Mouse (Mus musculus) neural tube, embryonic 13.5 days (tissue): Measurements from ENCODE around the gene Sorl1. TPM values are rescaled to one million over a fixed set of nuclear protein-coding genes. Genes with fewer than 3 reads are reported as not detected.
A peak's percentile ranks its signal among the peaks of the same experiment; 100 is the strongest.

Source experiments
- ATAC-seq: fragments of 200-750 bp; cut with Nextera tagmentation; 2 replicates; pipeline ENCODE4 v1.8.0; 2017; ENCODE audit warnings: low read depth, mild to moderate bottlenecking, moderate TSS enrichment, moderate library complexity
- H3K27ac ChIP-seq: fragments of 300-500 bp; sonication (generic); replicated peaks from 2 replicates; pipeline ENCODE4 v1.5.1; 2015; ENCODE audit warnings: moderate library complexity, mild to moderate bottlenecking, inconsistent platforms
- H3K27me3 ChIP-seq: fragments of 300-500 bp; sonication (generic); 2 replicates; pipeline ENCODE4 v1.6.1; 2015; ENCODE audit warnings: mild to moderate bottlenecking, inconsistent platforms
- H3K36me3 ChIP-seq: fragments of 300-500 bp; sonication (generic); 2 replicates; pipeline ENCODE4 v1.6.1; 2015; ENCODE audit warnings: mild to moderate bottlenecking, inconsistent platforms
- H3K4me1 ChIP-seq: fragments of 300-500 bp; sonication (generic); replicated peaks from 2 replicates; pipeline ENCODE4 v1.6.1; 2015; ENCODE audit warnings: inconsistent platforms
- H3K4me2 ChIP-seq: fragments of 300-500 bp; sonication (generic); 2 replicates; pipeline ENCODE4 v1.6.1; 2015; ENCODE audit warnings: inconsistent platforms, mild to moderate bottlenecking, moderate library complexity
- H3K4me3 ChIP-seq: fragments of 300-500 bp; sonication (generic); 2 replicates; pipeline ENCODE4 v1.5.1; 2015; ENCODE audit warnings: mild to moderate bottlenecking, inconsistent platforms
- H3K9ac ChIP-seq: fragments of 300-500 bp; sonication (generic); 2 replicates; pipeline ENCODE4 v1.6.1; 2015; ENCODE audit warnings: moderate library complexity, mild to moderate bottlenecking, inconsistent platforms
- H3K9me3 ChIP-seq: fragments of 300-500 bp; sonication (generic); 2 replicates; pipeline ENCODE4 v1.6.1; 2016; ENCODE audit warnings: inconsistent platforms
- WGBS: fragments of 180-500 bp; shearing (Covaris S2); methylation state at CpG from one replicate; pipeline ENCODE4 v1.1.7; 2015; 5-methylcytosine and 5-hydroxymethylcytosine counted together
- polyA plus RNA-seq: library from polyadenylated mRNA; unstranded; fragments of >200 nt; fragmentation: Nextera tagmentation; extraction: Ambion mirVana; gene quantifications from 2 replicates; pipeline ENCODE4 v1.2.1, GENCODE M21; 2015

Gene Sorl1
- polyA plus RNA-seq, 1 experiment from 2014 or later = 12.7 TPM

DNA sequence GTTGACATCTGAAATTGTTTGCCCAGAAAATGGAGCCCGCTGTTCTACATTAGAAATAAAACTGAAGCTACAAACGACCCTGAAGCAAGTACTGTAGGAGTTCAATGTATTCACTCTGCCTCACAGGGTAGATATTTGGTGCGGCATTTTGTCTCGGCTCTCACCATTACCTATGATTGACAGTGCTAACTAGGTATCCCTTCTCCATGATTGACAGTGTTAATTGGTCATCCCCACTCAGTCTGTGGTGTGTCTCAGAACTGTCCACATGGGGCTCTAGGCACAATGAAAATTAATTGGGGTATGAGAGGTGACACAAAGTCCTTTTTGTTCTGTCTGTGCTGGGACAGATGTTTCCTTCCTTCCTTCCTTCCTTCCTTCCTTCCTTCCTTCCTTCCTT lies 23.9 kb upstream of the Sorl1 start:
- Histone ChIP-seq H3K4me2 (no peak overlapping the region), H3K27ac (no peak overlapping the region), H3K4me1 (peaks cover 7% of the 10 kb centered on the region), H3K9ac (no peak overlapping the region), H3K9me3 (peaks cover 9% of the 10 kb centered on the region; the same call in 1 of the 2 replicates), H3K36me3 (no peaks in the 10 kb centered on the region), H3K4me3 (no peak overlapping the region), H3K27me3 (no peaks in the 10 kb centered on the region)
- WGBS = 81% methylated on average over 4 of the region's 4 CpGs
- ATAC-seq = no peak

DNA sequence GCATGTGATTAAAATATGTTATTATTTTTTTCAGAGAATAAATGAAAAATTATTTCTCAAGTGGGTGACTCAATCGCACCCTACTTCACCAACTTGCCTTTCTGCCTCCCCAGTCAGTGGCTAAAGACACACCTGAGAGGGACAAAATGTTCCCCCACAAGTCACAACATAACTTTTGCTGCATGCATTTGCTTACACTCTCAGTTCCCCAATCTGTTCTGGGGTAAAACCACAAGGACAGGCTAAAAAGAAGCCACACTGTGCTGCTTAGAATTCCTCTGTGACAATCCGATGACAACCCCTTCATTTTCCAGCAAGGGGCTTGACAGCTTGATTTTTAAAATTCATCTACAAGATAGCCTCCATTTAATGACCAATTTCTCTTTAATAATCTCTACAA lies 22.4 kb upstream of the Sorl1 start:
- Histone ChIP-seq H3K4me1 (peaks cover 8% of the 10 kb centered on the region), H3K9ac (no peak overlapping the region), H3K36me3 (no peaks in the 10 kb centered on the region), H3K27ac (no peak overlapping the region), H3K27me3 (no peaks in the 10 kb centered on the region), H3K9me3 (peaks cover 9% of the 10 kb centered on the region; the same call in 1 of the 2 replicates), H3K4me2 (no peak overlapping the region), H3K4me3 (no peak overlapping the region)
- ATAC-seq = no peak
- 87% methylated on average over 2 of the region's 2 CpGs for WGBS

DNA sequence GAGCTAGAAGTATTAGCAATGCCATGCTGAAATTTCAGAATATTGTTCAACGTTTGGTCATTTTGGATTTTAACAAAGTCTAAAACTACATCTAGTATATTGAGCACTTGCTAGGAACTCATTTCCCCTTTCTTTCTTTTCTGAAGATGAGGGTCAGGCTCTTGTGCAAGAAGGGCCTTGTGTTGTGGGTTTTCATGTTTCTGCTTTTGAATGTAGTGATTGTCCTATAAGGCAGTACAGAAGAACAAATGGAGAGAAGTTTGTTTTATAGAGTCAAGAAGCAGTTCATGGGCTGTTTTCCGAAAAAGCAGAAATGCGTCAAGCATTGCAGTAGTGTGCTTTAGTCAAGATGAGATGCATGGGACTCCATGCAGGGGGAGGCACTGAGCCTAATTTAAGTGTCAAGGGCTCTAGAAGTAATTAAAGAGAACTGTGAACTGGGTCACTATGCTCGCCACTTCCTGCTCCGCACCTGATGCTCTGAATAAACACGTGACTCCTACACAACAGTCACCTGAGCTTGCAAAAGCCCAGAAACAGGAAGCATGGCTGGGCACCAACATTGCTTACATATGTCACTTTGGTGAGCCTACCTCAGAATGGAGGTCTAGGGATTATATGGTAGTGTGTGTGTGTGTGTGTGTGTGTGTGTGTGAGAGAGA lies 17.6 kb upstream of the Sorl1 start:
- Histone ChIP-seq H3K36me3 (no peaks in the 10 kb centered on the region), H3K4me2 (no peak overlapping the region), H3K27me3 (no peaks in the 10 kb centered on the region), H3K9ac (no peak overlapping the region), H3K9me3 (peaks cover 9% of the 10 kb centered on the region; the same call in 1 of the 2 replicates), H3K27ac (no peak overlapping the region), H3K4me1 (peaks cover 8% of the 10 kb centered on the region), H3K4me3 (no peak overlapping the region)
- no peak for ATAC-seq
- WGBS = 86% methylated on average over 6 of the region's 6 CpGs

DNA sequence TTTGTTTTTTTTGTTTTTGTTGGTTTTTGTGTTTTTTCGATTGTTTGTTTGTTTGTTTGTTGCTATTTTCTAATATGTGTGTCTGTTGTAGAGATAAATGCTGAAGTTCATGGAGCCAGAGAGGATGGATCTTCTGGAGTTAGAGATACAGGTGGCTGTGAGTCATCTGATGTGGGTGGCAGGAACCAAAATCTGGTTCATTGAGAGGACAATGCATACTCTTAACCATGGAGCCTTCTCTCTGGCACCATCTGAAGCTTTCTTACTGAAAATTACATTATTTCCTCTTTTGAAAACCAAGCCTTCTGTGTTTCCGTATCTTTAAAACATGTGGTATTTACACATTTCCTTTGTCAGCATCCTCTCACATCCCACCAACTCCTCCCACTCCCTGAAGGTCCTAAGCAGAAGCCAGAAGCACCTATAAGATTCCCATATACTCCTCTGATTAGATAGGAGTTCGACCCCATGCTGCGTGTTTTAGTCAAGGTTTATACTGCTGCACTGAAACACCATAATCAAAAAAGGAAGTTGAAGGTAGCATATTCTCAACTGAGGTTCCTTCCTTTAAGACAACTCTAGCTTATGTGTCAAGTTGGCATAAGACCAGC lies 14.3 kb upstream of the Sorl1 start:
- Histone ChIP-seq H3K9ac (no peak overlapping the region), H3K4me2 (no peak overlapping the region), H3K27ac (no peak overlapping the region), H3K36me3 (no peaks in the 10 kb centered on the region), H3K27me3 (no peaks in the 10 kb centered on the region), H3K9me3 (no peaks in the 10 kb centered on the region), H3K4me1 (peaks cover 4% of the 10 kb centered on the region), H3K4me3 (no peak overlapping the region)
- WGBS = 90% methylated on average over 4 of the region's 4 CpGs
- ATAC-seq = no peak

DNA sequence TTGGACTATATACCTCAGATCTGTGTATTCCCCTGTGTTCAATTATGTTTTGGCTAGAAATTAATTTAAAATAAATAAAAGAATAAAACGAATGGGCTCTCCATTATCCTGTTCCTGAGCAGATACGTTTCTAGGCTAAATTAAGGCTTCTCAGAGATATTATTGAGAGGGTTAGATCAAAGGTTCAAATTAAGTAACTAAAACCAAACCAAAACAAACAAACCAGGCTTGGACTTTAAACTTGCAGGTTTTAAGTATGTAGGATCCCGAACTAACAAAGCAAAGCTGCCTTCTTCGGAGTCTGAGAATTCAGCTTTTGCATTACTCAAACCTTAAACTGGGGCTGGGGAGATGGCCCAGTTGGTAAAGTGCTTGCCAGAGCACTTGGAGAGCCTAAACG lies 13.5 kb upstream of the Sorl1 start:
- 81% methylated on average over 5 of the region's 5 CpGs for WGBS

DNA sequence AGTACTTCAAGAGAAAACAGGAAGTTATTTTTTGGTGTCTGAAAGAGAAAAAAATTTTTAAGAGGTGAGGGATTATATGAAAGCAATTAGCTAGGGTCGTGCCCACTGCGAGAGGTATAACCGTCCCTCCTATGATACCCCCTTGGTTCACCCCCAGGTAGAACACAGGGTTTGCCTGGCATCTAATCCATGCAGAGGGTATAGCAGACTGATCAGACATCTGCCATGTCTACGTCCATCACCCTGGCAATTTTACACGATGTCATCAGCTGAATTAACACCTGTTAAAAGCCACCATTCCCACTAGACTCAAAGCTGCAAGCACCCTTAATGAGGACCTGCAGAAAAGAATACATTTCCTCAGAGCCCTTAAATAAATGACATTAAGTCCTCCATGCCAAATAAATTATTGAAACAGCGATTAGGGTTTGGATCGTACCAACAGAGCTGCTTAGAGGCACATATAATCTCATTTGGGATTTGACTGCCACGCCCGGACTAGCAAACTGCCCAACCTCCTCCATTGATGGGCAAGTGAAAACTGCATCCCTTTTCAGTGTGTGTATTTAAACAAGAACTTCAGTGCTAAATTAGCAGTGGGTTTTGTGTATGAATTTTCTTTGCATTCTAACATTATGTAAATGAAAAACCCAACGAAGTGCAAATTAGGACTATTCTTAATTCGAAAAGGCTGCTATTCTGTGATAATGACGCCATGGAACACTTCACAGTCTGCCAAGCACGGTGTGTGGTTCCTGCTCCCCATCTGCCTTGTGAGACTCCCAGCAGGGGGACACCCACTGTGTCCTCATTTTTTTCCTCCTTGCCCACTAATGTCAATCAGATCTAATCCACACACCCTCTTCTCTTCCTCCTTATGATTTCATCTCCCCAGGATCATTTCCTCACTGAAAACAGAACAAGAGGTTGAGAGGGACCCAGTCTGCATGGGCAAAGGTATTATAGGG lies 7.0 kb upstream of the Sorl1 start:
- Histone ChIP-seq H3K9me3 (no peaks in the 10 kb centered on the region), H3K4me3 (no peak overlapping the region), H3K36me3 (no peaks in the 10 kb centered on the region), H3K4me1 (no peaks in the 10 kb centered on the region; the same call in 1 of the 2 replicates), H3K27ac (0 out of 2 replicates have a peak overlapping the region, but pooled peaks have one; percentile 11), H3K27me3 (no peaks in the 10 kb centered on the region), H3K4me2 (no peak overlapping the region), H3K9ac (no peak overlapping the region)
- 61% methylated on average over 13 of the region's 13 CpGs for WGBS
- ATAC-seq = no peak

More for the DNA sequence above, 13.5 kb upstream of the Sorl1 start:
- no peaks in the 10 kb centered on the region for H3K27me3 ChIP-seq
- ATAC-seq = no peak
- no peak overlapping the region for H3K9ac ChIP-seq
- H3K4me1 ChIP-seq = no peaks in the 10 kb centered on the region
- H3K36me3 ChIP-seq = no peaks in the 10 kb centered on the region
- H3K4me2 ChIP-seq = no peak overlapping the region
- H3K9me3 ChIP-seq = no peaks in the 10 kb centered on the region
- no peak overlapping the region for H3K4me3 ChIP-seq
- H3K27ac ChIP-seq = no peak overlapping the region

DNA sequence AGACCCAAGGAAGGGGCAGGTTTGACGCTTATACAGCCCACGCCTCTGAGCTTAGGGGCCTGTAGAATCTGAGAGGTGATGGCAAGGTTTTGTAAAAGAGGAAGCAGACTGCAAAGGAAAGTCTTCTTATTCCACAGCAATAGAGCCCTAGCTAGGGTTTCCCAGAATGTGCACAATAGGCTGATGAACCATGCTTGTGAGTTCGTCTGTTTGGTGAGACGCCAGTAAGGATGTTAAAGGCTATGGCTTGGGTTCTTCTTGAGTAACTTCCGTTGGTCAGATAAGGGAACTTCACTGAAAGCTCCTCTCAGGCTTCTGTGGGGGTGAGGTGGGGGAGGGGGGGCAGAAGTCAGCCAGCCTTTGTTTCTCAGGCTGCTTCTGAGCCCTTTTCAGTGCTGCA lies 3.9 kb upstream of the Sorl1 start:
- Histone ChIP-seq H3K36me3 (no peaks in the 10 kb centered on the region), H3K9me3 (no peaks in the 10 kb centered on the region), H3K27ac (no peak overlapping the region), H3K4me3 (no peak overlapping the region), H3K4me2 (no peak overlapping the region), H3K4me1 (peaks cover 12% of the 10 kb centered on the region), H3K9ac (no peak overlapping the region), H3K27me3 (0 out of 2 replicates have a peak, but pooled peaks cover 6% of the 10 kb centered on the region)
- no peak for ATAC-seq
- 87% methylated on average over 5 of the region's 5 CpGs for WGBS

DNA sequence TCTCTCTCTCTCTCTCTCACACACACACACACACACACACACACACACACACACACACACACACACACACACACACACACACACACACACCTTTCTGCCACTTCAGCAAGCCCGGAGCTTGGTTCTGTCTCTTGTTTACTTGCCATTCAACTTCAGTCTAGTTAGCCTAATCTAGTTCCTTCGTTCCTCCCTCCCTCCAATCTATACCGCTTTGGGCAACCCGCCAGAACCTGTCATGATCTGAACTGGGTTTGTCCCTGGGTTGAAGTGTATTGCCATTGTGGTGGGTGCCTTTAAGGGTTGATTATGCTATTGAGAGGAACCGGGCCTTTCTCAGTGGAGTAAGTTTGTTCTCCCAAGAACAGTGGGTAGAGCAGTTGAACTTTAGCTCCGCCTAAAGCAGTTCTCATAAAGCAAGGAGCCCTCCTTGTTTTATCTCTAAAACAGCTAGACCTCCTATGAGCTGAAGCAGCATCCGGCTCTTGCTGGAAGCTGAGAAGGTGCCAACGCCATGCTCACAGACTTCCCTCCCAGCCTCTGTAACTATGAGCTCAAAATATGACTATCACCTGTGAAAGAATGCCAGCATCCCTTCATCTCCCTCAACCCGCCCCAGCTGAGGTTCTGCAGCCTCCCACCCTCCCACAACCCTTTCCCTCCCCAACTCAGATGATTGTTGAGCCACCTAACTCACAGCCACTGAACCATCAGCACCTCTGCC lies 1.3 kb upstream of the Sorl1 start:
- H3K27me3 ChIP-seq = 0 out of 2 replicates have a peak, but pooled peaks cover 6% of the 10 kb centered on the region
- H3K9me3 ChIP-seq = no peaks in the 10 kb centered on the region
- no peak overlapping the region for H3K9ac ChIP-seq
- H3K4me2 ChIP-seq = no peak overlapping the region
- ATAC-seq = no peak
- peaks cover 36% of the 10 kb centered on the region for H3K4me1 ChIP-seq
- H3K36me3 ChIP-seq = no peaks in the 10 kb centered on the region
- H3K27ac ChIP-seq = no peak overlapping the region
- 83% methylated on average over 9 of the region's 9 CpGs for WGBS
- H3K4me3 ChIP-seq = no peak overlapping the region

DNA sequence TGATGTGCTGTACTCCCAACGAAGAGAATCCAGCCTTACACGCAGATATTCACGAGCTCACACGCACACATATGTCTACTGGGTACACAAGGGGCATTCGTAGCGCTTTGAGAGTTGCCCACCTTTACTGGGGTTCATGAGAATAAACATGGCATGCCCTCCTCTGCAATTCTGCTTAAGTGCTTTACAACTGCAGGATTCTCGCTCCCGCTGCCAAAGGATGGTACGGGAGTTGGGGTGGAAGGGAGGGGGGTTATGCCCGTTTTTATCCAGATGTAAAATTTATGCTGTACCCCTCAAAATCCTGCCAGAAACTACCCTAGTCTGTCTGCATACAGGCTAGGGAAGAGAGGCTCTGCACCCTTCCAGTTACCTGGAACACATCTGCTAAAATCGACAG lies 893 bp downstream of the Sorl1 start:
- H3K4me2 ChIP-seq = peak overlapping the region; percentile 94
- peak overlapping the region; percentile 76 for H3K4me3 ChIP-seq
- H3K27ac ChIP-seq = peak overlapping the region; percentile 89
- peak overlapping the region; percentile 91 for H3K9ac ChIP-seq
- 20% methylated on average over 11 of the region's 11 CpGs for WGBS
- 0 out of 2 replicates have a peak, but pooled peaks cover 6% of the 10 kb centered on the region for H3K27me3 ChIP-seq
- H3K4me1 ChIP-seq = peaks cover 56% of the 10 kb centered on the region
- no peaks in the 10 kb centered on the region for H3K36me3 ChIP-seq
- no peaks in the 10 kb centered on the region for H3K9me3 ChIP-seq
- peak; percentile 17 for ATAC-seq

DNA sequence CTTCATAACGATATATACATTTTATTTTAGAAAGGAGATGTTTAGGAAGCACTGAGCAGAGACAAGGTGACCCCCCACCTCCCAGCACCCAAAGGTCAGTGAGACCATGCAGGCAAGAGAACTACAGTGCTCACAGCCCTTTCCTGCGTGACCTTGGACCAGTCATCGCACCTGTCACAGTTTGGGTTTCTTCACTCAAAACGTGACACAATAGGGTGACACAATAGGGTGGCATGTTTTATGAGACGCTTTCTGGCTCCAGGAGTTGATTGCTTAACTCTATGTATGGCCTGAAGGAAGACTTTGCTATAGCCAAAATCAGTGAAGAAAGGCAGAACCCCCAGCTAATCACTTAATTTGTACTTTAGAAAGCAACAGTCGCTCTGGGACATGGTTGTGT lies 1.7 kb downstream of the Sorl1 start:
- Histone ChIP-seq H3K27me3 (0 out of 2 replicates have a peak, but pooled peaks cover 6% of the 10 kb centered on the region), H3K4me3 (peak overlapping the region; percentile 76), H3K4me1 (peaks cover 64% of the 10 kb centered on the region), H3K4me2 (peak overlapping the region; percentile 94), H3K9ac (peak overlapping the region; percentile 91), H3K9me3 (no peaks in the 10 kb centered on the region), H3K36me3 (no peaks in the 10 kb centered on the region), H3K27ac (no peak overlapping the region)
- ATAC-seq = no peak
- WGBS = 77% methylated on average over 6 of the region's 6 CpGs

DNA sequence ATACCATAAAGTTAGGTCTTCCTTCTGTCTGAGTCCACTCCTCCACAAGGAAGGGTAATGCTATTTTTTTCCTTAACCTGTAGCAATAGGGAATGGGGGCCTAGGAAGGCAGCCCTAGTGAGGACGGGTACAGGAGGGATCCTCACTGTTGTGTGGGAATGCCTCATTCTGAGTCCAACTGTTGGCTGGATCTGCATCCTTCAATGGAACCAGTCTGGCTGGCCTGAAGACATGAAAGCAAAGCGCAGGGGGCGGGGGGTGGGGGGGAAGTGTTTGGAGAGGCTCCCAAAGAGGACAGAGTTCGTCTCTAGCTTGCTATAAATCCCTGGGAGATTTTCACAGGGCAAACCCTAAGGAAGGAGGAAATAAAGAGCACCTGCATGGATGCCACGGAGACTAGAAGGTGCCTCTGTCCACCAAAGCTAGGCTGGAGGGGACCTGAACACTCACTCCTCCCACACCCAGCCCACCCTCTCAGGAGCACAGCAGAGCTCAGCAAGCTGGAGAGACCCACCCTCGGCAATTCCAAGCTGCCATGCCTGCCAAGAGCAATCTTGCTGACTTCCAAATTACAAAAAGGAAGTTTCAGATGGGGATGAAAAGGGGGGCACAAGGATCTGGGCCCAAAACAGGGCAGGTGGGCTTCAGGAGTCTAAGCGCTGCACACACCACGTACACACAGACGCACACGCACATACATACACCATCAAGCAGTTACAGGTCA lies 2.3 kb downstream of the Sorl1 start:
- peaks cover 70% of the 10 kb centered on the region for H3K4me1 ChIP-seq
- H3K4me3 ChIP-seq = peak overlapping the region; percentile 76
- no peaks in the 10 kb centered on the region for H3K36me3 ChIP-seq
- 76% methylated on average over 10 of the region's 10 CpGs for WGBS
- H3K27ac ChIP-seq = no peak overlapping the region
- 0 out of 2 replicates have a peak, but pooled peaks cover 6% of the 10 kb centered on the region for H3K27me3 ChIP-seq
- H3K4me2 ChIP-seq = peak overlapping the region; percentile 94
- H3K9me3 ChIP-seq = no peaks in the 10 kb centered on the region
- ATAC-seq = no peak
- peak overlapping the region; percentile 91 for H3K9ac ChIP-seq
